Mouse (Mus musculus) hindbrain, postnatal 0 days (tissue): ENCODE data around the gene Rnf217. TPM values are rescaled to one million over a fixed set of nuclear protein-coding genes. Genes with fewer than 3 reads are reported as not detected.
A peak's percentile ranks its signal among the peaks of the same experiment; 100 is the strongest.

Experiments
- ATAC-seq: fragments of 200-750 bp; cut with Nextera tagmentation; 2 replicates; pipeline ENCODE4 v1.8.0; 2017; ENCODE audit warnings: mild to moderate bottlenecking, moderate TSS enrichment, moderate library complexity
- DNase-seq: peaks from one replicate; pipeline ENCODE4 v3.0.0-alpha.2; 2015; ENCODE audit warnings: low spot score
- H3K27ac ChIP-seq: fragments of 300-500 bp; sonication (generic); 2 replicates; pipeline ENCODE4 v1.5.1; 2014; ENCODE audit warnings: mild to moderate bottlenecking
- H3K27me3 ChIP-seq: fragments of 300-500 bp; sonication (generic); 2 replicates; pipeline ENCODE4 v1.6.1; 2014; ENCODE audit warnings: low read length, mixed read lengths; ENCODE audit not compliant: insufficient read depth
- H3K36me3 ChIP-seq: fragments of 300-500 bp; sonication (generic); 2 replicates; pipeline ENCODE4 v1.6.1; 2014; ENCODE audit warnings: low read length, mixed read lengths; ENCODE audit not compliant: insufficient read depth
- H3K4me1 ChIP-seq: fragments of 300-500 bp; sonication (generic); 2 replicates; pipeline ENCODE4 v1.6.1; 2014; ENCODE audit warnings: antibody characterized with exemption, low read length, mixed read lengths; ENCODE audit not compliant: insufficient read depth
- H3K4me2 ChIP-seq: fragments of 300-500 bp; sonication (generic); 2 replicates; pipeline ENCODE4 v1.6.1; 2014; ENCODE audit warnings: low read depth, mild to moderate bottlenecking, low read length, moderate library complexity, mixed read lengths
- H3K4me3 ChIP-seq: fragments of 300-500 bp; sonication (generic); 2 replicates; pipeline ENCODE4 v1.5.1; 2014; ENCODE audit warnings: low read length
- H3K9ac ChIP-seq: fragments of 300-500 bp; sonication (generic); replicated peaks from 2 replicates; pipeline ENCODE4 v1.6.1; 2014; ENCODE audit warnings: mild to moderate bottlenecking, low read length, moderate library complexity, mixed read lengths
- H3K9me3 ChIP-seq: fragments of 300-500 bp; sonication (generic); 2 replicates; pipeline ENCODE4 v1.6.1; 2016; ENCODE audit warnings: low read length, mixed read lengths
- CTCF ChIP-seq: IDR thresholded peaks from 2 replicates; pipeline ENCODE4 v1.5.1; 2016; ENCODE audit warnings: antibody characterized with exemption, control low read depth, low read depth
- WGBS: fragments of 180-500 bp; shearing (Covaris S2); extraction: QIAGEN DNeasy Blood & Tissue Kit; methylation state at CpG from one replicate; pipeline ENCODE4 v1.1.7; 2014; 5-methylcytosine and 5-hydroxymethylcytosine counted together
- polyA plus RNA-seq: library from polyadenylated mRNA; unstranded; fragments of >200 nt; fragmentation: Nextera tagmentation; extraction: Ambion mirVana; gene quantifications from 2 replicates; pipeline ENCODE4 v1.2.1, GENCODE M21; 2015
- total RNA-seq: library from RNA; depleted of rRNA; stranded (reverse); fragments of >200 nt; gene quantifications from 2 replicates; pipeline ENCODE4 v1.2.3, GENCODE M21; 2014

Gene Rnf217
- total and polyA plus RNA-seq, 2 experiments from 2014 or later = 1.8 to 10.5 TPM

GRCm38 (mm10) chr10:31608441-31609065 is 431 bp downstream of the Rnf217 start:
- TF ChIP-seq CTCF = peak; percentile 10; the same call in 1 of the 2 replicates
- peak; percentile 37 for DNase-seq

DNA sequence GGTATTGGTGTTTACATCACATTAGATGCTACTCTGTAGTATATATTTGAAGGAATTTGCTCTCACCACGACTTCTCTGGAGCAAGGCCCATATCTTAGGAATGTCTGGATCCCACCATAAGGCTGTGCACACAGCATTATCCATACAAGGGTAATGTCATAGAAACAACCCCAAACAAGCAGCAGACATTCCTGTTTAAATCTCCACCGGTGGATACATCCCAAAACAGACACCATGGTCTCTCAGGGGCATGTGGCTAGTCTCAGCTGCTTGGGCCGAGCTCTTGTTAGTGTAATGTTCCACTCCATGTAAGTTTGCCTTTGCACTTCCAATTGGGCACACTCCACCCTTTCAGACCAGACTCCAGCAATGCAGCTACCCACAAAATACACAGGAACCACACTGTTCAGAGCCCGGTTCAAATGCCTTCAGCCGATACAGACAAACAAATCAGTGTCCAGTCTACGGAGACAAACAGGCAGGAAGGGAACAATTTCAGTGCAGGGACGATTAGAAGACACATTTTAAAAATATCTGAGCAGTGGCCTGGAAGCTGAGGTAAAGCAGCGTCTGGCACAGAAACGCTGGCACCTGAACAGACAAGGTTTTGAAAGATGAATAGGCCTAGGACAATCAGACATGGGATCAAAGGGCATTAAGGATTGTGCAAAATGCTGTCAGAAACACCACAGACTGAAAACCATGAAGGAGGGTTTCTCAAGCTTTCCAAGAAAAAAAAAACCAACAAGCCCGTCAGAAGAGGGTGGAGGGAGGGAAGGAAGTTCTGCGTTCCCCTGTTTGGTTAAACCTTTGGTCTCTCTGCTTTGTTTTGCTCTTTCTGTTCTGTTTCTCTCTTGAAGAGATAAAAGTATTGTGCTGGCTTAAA is 1.8 kb downstream of the Rnf217 start:
- no peak for TF ChIP-seq CTCF
- peaks cover 21% of the 10 kb centered on the region for H3K4me1 ChIP-seq
- no peak for ATAC-seq

More at GRCm38 (mm10) chr10:31608441-31609065, 431 bp downstream of the Rnf217 start:
- peak overlapping the region; percentile 81 for H3K4me2 ChIP-seq
- H3K4me3 ChIP-seq = peak overlapping the region; percentile 89
- no peaks in the 10 kb centered on the region for H3K27me3 ChIP-seq
- H3K36me3 ChIP-seq = no peaks in the 10 kb centered on the region
- H3K27ac ChIP-seq = peak overlapping the region; percentile 86
- H3K4me1 ChIP-seq = peaks cover 21% of the 10 kb centered on the region
- H3K9me3 ChIP-seq = no peaks in the 10 kb centered on the region
- peak; percentile 61 for ATAC-seq
- peak overlapping the region; percentile 94 for H3K9ac ChIP-seq
- WGBS = 0% methylated on average over 36 of the region's 60 CpGs

DNA sequence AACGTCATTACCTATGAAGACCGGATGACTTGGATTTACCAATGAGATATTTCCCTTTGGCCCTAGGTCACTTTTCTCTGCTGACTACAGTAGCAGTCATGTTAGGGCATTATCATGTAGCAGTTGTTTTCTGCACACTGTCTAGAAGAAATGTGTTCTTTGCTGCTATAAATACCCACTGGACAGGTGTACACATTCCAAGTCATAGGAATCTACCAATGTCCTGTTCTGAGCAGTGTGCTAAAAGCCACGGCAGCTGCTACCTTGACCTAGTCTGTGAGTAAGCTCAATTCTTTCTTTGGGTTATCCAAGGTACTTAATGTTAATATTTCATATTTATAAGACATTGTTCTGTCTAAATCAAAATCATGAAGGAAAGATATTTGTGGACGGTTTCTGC is 5.1 kb downstream of the Rnf217 start:
- no peak overlapping the region for H3K4me3 ChIP-seq
- DNase-seq (no peak), ATAC-seq (no peak)
- no peak overlapping the region for H3K9ac ChIP-seq
- no peaks in the 10 kb centered on the region for H3K9me3 ChIP-seq
- H3K4me2 ChIP-seq = no peak overlapping the region
- no peaks in the 10 kb centered on the region for H3K36me3 ChIP-seq
- H3K4me1 ChIP-seq = peaks cover 21% of the 10 kb centered on the region
- no peaks in the 10 kb centered on the region for H3K27me3 ChIP-seq
- no peak for TF ChIP-seq CTCF
- no peak overlapping the region for H3K27ac ChIP-seq
- WGBS = 96% methylated on average over 4 of the region's 4 CpGs

More for the DNA sequence above, 1.8 kb downstream of the Rnf217 start:
- Histone ChIP-seq H3K9me3 (no peaks in the 10 kb centered on the region), H3K36me3 (no peaks in the 10 kb centered on the region), H3K9ac (peak overlapping the region; percentile 94; the same call in 1 of the 2 replicates), H3K4me2 (peak overlapping the region; percentile 81), H3K4me3 (peak overlapping the region; percentile 89), H3K27me3 (no peaks in the 10 kb centered on the region), H3K27ac (peak overlapping the region; percentile 26; the same call in 1 of the 2 replicates)
- peak; percentile 8 for DNase-seq
- WGBS = 10% methylated on average over 11 of the region's 11 CpGs

DNA sequence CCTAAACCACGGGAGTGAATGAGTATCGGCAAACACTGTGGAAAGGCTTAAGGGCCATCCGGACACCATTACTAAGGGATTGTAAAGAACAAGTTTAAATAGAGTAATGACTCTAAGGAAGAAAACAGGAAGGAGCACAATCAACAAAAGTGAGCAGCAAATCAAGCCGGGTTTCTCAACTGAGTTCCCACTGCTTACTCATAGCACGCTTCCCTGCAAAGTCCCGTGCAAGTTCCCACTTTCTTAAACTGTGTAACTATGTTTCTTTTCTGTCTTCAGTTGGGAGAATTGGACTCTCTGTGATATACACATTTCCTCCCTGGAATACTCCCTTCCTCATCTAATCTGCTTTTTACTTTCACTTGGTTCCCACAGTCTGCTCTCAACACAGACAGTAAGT is 8.9 kb downstream of the Rnf217 start:
- Histone ChIP-seq H3K4me3 (no peak overlapping the region), H3K4me1 (no peaks in the 10 kb centered on the region; the same call in 1 of the 2 replicates), H3K4me2 (no peak overlapping the region), H3K36me3 (no peaks in the 10 kb centered on the region), H3K27ac (no peak overlapping the region), H3K27me3 (no peaks in the 10 kb centered on the region), H3K9me3 (no peaks in the 10 kb centered on the region), H3K9ac (no peak overlapping the region)
- DNase-seq (no peak), ATAC-seq (no peak)
- WGBS = 92% methylated on average over 6 of the region's 6 CpGs
- no peak for TF ChIP-seq CTCF

DNA sequence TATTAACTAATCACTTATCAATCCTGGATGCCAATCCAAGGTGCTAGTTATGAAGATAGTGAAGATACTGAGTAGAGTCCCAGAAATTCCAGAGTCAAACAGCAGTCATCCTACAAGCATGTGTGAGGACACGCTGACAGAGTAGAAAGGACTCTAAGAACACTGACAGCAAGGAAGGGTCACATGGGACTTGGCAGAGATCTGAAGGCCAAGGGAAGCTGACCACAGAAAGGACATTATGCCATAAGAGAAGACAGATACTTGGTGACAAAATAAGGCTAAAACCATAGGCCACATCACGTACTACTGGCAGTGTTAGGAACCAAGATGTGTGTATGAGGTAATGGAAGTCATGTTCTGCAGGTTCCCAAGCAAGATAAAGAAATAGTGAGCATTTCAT is 11.1 kb downstream of the Rnf217 start:
- ATAC-seq (no peak), DNase-seq (no peak)
- no peak for TF ChIP-seq CTCF
- Histone ChIP-seq H3K9ac (no peak overlapping the region), H3K9me3 (no peaks in the 10 kb centered on the region), H3K27ac (no peak overlapping the region), H3K4me1 (peaks cover 6% of the 10 kb centered on the region), H3K4me3 (no peak overlapping the region), H3K27me3 (no peaks in the 10 kb centered on the region), H3K36me3 (no peaks in the 10 kb centered on the region), H3K4me2 (no peak overlapping the region)
- 91% methylated on average over 2 of the region's 2 CpGs for WGBS

DNA sequence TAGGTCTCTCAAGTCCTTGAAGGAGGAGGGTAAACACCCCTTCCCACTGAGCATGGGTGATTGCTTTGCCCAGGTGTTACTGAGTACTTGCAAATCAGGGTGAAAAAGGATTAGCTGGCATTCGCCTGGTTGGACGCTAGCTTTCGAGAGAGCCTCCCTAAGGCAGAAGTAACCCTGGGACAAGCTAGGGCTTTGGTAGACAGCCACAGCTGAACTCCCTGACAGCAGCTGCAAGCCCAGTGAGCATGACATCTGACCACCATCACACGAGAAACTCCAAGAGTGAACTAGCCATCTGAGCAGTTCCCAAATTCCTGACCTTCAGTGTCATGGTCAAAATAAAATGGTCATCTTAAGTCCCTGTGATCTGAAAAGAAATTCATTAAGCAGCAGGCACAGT is 12.2 kb downstream of the Rnf217 start:
- no peak for ATAC-seq
- no peak overlapping the region for H3K9ac ChIP-seq

More for the DNA sequence above, 12.2 kb downstream of the Rnf217 start:
- Histone ChIP-seq H3K4me2 (no peak overlapping the region), H3K27ac (no peak overlapping the region), H3K36me3 (no peaks in the 10 kb centered on the region), H3K27me3 (no peaks in the 10 kb centered on the region), H3K9me3 (no peaks in the 10 kb centered on the region), H3K4me1 (peaks cover 12% of the 10 kb centered on the region), H3K4me3 (no peak overlapping the region)
- TF ChIP-seq CTCF = no peak
- DNase-seq = no peak
- WGBS = 49% methylated on average over 4 of the region's 4 CpGs
